Mouse (Mus musculus) embryo, embryonic 9.5 days (tissue): ENCODE data around the gene Plcl2.

ENCODE experiments used
- DNase-seq: peaks from one replicate; pipeline ENCODE4 v3.0.0-alpha.2; 2017; ENCODE audit errors: extremely low spot score

Gene Plcl2

GRCm38 (mm10) chr17:50509251-50510104 lies at the start of gene Plcl2:
TSS of gene Plcl2 (plus strand) at chr17:50509403.
- peak; percentile 72 for DNase-seq

GRCm38 (mm10) chr17:50460301-50460700 lies 48.9 kb upstream of the Plcl2 start:
- no peak for DNase-seq

DNA sequence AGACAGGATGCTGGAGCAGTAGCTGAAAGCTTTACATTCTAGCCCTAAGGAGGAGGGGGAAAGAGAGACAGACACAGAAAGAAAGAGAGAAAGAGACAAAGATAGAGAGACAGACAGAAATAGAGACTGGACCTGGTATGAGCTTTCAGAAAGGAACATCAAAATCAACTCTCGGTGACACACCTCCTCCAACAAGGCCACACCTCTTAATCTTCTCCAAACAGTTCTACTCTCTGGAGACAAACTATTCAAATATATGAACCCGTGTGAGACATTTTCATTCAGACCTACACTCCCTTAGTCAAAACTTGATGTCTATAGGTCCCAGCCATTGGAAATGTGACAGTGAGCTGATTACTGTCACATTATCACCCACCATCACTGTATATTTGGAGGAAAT lies 41.8 kb upstream of the Plcl2 start:
- no peak for DNase-seq

- no peak for DNase-seq
These were observed 40.1 kb upstream of the Plcl2 start for GRCm38 (mm10) chr17:50469126-50469525.

- DNase-seq = peak; percentile 36
These were observed 39.4 kb upstream of the Plcl2 start for GRCm38 (mm10) chr17:50469543-50470431.

DNA sequence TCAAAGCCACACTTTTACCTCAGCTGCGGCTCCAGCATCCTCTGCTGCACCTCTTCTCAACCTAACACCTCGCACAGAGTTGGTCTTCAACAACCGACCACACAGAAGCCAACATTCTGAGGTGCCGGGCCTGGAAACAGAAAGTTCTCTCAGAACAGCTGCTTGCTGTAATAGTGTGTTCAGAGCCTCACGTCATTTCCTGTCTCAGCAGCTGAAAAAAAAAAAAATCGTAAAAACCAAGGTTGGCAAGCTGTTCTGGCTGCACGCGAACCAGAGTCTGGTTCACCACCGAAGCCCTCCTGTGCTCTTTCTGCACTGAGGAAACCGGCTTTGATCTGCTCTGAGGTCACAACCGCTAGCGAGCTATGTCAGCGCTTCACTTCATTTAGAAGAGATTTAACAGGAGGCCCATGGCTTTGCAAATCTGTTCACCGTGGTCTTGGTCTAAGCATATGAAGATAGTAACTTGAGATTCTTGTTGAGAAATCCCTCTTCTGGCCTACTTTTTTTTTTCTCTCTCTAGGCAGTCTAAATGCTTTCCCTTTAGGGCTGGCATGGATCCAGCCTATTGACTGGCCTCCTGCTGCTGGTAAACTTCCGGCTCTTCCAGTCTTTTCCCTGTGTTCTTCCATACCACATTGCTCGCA lies 38.6 kb upstream of the Plcl2 start:
- peak; percentile 42 for DNase-seq

GRCm38 (mm10) chr17:50471230-50471629 lies 38.0 kb upstream of the Plcl2 start:
- no peak for DNase-seq

DNA sequence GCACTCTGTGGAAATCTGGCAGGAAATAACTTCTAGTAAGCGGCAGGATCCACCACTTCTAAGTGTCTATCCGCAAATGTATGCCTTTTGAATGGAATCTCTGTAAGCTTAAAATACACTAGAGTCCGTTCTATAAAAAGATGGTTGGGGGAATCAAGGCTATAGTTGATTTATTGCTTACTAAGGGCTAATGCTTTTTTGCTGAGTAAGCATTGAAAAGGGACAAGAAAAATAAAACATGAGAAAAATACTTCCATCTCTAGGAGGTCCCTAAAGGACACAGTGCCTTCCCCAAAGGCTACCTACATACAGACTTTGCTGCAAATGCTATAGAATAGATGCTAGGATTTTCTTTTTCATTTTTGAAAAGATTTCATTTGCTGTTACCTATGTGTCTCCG lies 31.9 kb upstream of the Plcl2 start:
- DNase-seq = no peak

DNA sequence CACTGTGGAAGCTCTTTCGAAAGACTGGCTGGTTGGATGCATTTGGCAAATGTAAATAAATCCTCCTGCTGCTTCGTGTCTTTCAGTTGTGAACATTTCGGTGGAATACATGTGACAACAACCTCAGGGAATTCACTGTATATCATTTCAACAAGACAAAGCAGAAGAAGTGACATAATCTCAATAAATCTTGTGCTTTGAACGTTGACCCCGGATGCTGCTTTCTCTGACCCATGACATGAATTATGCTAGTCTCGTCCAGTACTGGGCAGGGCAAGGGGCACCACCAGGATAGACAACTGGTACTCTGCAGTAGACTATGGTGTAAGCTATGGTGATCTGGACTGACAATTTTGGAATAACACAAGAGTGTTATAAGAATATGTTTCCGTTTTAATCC lies 28.3 kb upstream of the Plcl2 start:
- DNase-seq = no peak

- no peak for DNase-seq
These were observed 25.5 kb upstream of the Plcl2 start for GRCm38 (mm10) chr17:50483700-50484099.

GRCm38 (mm10) chr17:50484981-50485380 lies 24.2 kb upstream of the Plcl2 start:
- DNase-seq = no peak

DNA sequence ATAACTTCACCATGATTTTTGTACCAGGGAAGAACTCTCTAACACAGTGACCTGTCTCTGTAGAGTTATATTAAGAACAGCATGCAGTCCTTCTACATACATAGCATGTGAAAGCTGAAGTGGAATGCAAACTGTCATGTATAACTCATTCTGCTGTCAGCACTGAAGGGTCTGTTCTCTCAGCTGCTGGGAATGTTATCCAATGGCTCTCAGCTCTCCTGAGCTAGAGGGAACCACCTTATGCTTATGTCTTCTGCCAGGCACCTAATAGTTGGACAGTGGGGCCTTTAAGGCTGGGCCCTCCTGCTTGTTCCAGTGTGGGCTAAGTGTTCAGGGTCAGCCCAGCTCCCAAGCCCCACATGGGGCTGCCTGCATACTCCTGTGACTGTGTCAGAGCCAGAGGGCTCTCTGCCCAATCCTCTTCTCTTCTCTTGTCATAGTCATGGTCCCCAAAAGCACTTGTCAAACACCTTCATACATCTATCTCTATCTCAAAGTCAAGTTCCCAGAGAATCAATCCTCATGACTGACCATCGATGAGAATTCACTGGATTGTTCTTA lies 22.1 kb upstream of the Plcl2 start:
- DNase-seq = no peak

DNA sequence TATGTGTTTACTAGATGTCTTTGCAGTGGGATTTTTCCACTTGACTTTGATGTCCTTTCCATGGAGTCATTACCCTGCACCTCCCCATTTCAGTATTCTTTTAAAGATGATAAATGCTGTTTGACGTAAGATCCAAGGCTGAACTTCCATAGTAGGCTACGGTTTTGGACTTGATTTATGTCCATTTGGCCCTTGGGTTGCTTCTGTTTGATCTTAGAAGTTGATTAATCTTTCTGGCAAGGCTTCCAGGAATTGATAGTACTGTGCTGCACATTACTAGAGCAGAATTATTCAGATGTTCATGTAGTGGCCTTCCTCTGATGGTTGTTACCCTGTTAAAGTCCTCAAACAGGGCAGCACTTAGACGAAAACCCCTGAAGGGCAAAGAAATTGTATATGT lies 21.5 kb upstream of the Plcl2 start:
- no peak for DNase-seq

DNA sequence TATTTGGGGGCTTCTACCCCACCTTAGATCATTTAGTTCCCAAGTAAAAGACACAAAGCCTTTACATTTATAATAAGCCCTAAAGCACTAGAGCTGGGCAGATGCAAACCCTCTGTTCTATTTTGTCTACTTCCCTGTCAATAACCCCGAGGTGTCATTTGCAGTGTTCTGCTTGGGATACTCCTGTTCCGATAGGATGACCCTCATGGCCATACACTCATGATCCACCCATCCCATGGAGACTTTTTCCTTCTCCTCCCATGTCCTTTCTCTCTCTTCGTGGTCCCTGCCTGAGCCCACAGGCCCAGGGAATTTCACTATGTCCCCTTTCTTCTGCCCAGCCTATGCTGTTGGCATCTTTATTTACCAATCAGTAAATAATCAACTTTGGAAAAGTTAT lies 20.8 kb upstream of the Plcl2 start:
- DNase-seq = no peak

DNA sequence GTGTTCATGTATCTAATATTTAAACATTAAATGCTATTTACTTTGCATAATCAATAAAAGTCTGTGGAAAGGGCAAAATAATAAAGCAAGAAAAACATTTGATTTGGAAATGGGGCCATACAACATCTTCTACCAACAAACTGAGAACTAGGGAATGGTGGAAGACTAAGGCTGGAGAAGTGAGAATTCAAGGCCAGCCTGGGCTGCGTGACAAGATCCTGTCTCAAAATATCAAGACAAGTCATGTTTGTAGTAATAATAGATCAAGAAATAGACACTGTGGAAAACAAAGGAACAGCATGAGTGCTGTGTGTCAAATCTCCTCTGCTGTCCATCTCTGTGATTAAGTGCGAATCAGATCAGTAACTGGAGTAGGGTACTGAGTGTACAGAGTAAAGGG lies 20.3 kb upstream of the Plcl2 start:
- DNase-seq = no peak

DNA sequence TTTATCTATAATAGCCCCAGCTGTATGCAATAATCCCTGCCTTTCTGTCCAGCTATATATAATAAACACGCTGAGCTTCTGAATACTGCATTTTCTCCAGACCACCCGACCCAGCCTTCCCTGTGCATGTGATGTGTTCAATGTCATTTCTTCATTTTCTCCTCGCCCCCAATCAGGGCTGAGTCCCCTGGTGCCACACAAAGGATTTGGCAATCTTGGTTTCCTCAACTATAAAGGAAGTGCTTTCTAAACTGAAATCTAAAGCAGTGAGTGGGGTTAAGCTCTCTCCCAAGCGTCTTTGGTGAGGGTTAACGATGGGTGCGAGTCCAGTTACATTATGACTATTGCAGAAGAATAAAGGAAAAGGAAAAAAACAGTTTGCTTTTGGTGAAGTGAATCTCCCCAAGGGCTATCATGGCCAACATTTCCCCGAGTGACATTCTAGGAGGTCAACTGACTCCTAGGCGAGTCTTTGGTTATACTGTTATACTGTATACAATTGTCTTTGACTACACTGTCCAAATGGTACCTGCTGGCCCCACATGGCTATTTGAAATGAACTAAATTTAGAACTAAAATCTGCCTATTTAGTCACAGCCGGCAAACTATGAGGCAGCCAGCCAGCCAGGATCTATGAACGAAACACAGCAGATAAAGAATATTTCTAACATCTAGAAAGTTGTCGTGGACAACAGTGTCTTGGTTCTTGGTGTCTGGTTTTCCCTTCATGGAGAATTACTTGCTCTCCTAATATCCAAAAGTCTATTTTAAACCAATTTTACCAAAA lies 18.4 kb upstream of the Plcl2 start:
- DNase-seq = no peak

GRCm38 (mm10) chr17:50491496-50491895 lies 17.7 kb upstream of the Plcl2 start:
- no peak for DNase-seq

GRCm38 (mm10) chr17:50495216-50495889 lies 13.8 kb upstream of the Plcl2 start:
- no peak for DNase-seq

DNA sequence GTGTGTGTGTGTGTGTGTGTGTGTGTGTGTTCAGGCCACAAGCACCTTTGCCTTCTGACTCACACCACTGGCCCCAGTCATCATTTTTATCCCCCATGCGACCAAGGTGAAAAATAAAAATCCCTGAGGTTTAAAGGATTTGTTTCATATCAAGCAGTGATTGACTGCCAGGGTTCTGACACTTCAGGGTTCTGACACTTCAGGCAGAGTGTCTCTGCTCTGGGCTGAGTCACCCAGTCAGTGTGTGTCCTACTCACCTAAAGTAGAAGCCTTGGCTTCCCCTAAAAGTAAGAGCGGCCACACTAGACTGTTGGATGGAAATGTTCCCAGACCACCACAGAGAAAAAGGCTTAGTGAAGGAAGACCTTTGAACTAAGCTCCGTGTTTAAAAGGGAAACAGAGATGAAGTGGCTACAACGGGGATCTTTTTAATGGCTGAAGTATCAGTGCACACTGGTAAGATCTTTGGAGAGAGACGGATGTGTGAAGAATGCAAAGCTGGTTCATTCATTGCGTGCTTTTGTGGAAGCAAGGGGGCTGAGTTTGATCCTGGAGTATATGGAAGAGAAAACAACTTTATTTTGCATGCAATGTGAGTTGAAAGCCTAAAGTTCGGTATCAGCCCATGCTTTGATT lies 11.0 kb upstream of the Plcl2 start:
- DNase-seq = no peak
